Mouse (Mus musculus): Measurements from ENCODE around the gene Cfap74. TPM values are rescaled to one million over a fixed set of nuclear protein-coding genes. Genes with fewer than 3 reads are reported as not detected.

The Cfap74 gene
- polyA plus RNA-seq, 1 experiment from 2014 or later, result 3.8 TPM

- Histone ChIP-seq H3K9me3 (no peaks in the 10 kb centered on the region), H3K4me3 (no peak overlapping the region), H3K27ac (no peak overlapping the region), H3K4me1 (peaks cover 3% of the 10 kb centered on the region; the same call in 1 of the 2 replicates), H3K36me3 (no peaks in the 10 kb centered on the region), H3K27me3 (no peaks in the 10 kb centered on the region), H3K9ac (0 out of 2 replicates have a peak overlapping the region, but pooled peaks have one; percentile 2), H3K4me2 (no peak overlapping the region; the same call in 1 of the 2 replicates)
- 28% methylated on average over 10 of the region's 10 CpGs for WGBS
- ATAC-seq (ENCODE audit: insufficient number of reproducible peaks, insufficient read depth, low FRiP score, low TSS enrichment, low read depth), result no peak
Observed at GRCm38 (mm10) chr4:155451597-155451996, 42.6 kb downstream of the Cfap74 start.

- 82% methylated on average over 5 of the region's 5 CpGs for WGBS
- Histone ChIP-seq H3K27ac (no peak overlapping the region), H3K36me3 (no peaks in the 10 kb centered on the region), H3K9me3 (no peaks in the 10 kb centered on the region), H3K4me1 (no peaks in the 10 kb centered on the region), H3K27me3 (peaks cover 17% of the 10 kb centered on the region), H3K9ac (no peak overlapping the region), H3K4me2 (no peak overlapping the region), H3K4me3 (no peak overlapping the region)
- ATAC-seq (ENCODE audit: insufficient number of reproducible peaks, insufficient read depth, low FRiP score, low TSS enrichment, low read depth), result no peak
Observed at GRCm38 (mm10) chr4:155458575-155458974, 49.6 kb downstream of the Cfap74 start.

GRCm38 (mm10) chr4:155463050-155463449, 54.1 kb downstream of the Cfap74 start:
- ATAC-seq (ENCODE audit: insufficient number of reproducible peaks, insufficient read depth, low FRiP score, low TSS enrichment, low read depth), result no peak
- Histone ChIP-seq H3K27ac (no peak overlapping the region), H3K27me3 (peaks cover 26% of the 10 kb centered on the region), H3K4me3 (no peak overlapping the region), H3K4me2 (no peak overlapping the region), H3K9me3 (no peaks in the 10 kb centered on the region), H3K36me3 (no peaks in the 10 kb centered on the region), H3K9ac (no peak overlapping the region), H3K4me1 (no peaks in the 10 kb centered on the region)
- 82% methylated on average over 13 of the region's 13 CpGs for WGBS

GRCm38 (mm10) chr4:155463611-155464010, 54.6 kb downstream of the Cfap74 start:
- H3K27me3 ChIP-seq, result peaks cover 32% of the 10 kb centered on the region
- 85% methylated on average over 6 of the region's 6 CpGs for WGBS
- no peaks in the 10 kb centered on the region for H3K36me3 ChIP-seq
- H3K4me3 ChIP-seq, result no peak overlapping the region
- no peak overlapping the region for H3K9ac ChIP-seq
- H3K4me2 ChIP-seq, result no peak overlapping the region
- H3K9me3 ChIP-seq, result no peaks in the 10 kb centered on the region
- H3K27ac ChIP-seq, result no peak overlapping the region
- ATAC-seq (ENCODE audit: insufficient number of reproducible peaks, insufficient read depth, low FRiP score, low TSS enrichment, low read depth), result no peak
- no peaks in the 10 kb centered on the region for H3K4me1 ChIP-seq

GRCm38 (mm10) chr4:155464061-155464460, 55.1 kb downstream of the Cfap74 start:
- Histone ChIP-seq H3K4me2 (no peak overlapping the region), H3K9ac (no peak overlapping the region), H3K27ac (no peak overlapping the region), H3K36me3 (no peaks in the 10 kb centered on the region), H3K9me3 (no peaks in the 10 kb centered on the region), H3K4me3 (no peak overlapping the region), H3K27me3 (peaks cover 35% of the 10 kb centered on the region), H3K4me1 (peaks cover 2% of the 10 kb centered on the region; the same call in 1 of the 2 replicates)
- 90% methylated on average over 4 of the region's 4 CpGs for WGBS
- no peak for ATAC-seq (ENCODE audit: insufficient number of reproducible peaks, insufficient read depth, low FRiP score, low TSS enrichment, low read depth)

GRCm38 (mm10) chr4:155465607-155466006, 56.6 kb downstream of the Cfap74 start:
- no peak overlapping the region for H3K4me3 ChIP-seq
- H3K36me3 ChIP-seq, result no peaks in the 10 kb centered on the region
- 78% methylated on average over 6 of the region's 6 CpGs for WGBS
- no peak for ATAC-seq (ENCODE audit: insufficient number of reproducible peaks, insufficient read depth, low FRiP score, low TSS enrichment, low read depth)
- H3K27me3 ChIP-seq, result peaks cover 50% of the 10 kb centered on the region
- no peak overlapping the region for H3K27ac ChIP-seq
- H3K9ac ChIP-seq, result no peak overlapping the region
- no peak overlapping the region for H3K4me2 ChIP-seq
- no peaks in the 10 kb centered on the region for H3K9me3 ChIP-seq
- H3K4me1 ChIP-seq, result peaks cover 5% of the 10 kb centered on the region; the same call in 1 of the 2 replicates

GRCm38 (mm10) chr4:155466080-155466479, 57.1 kb downstream of the Cfap74 start:
- 80% methylated on average over 5 of the region's 5 CpGs for WGBS
- Histone ChIP-seq H3K27me3 (peaks cover 47% of the 10 kb centered on the region), H3K4me2 (no peak overlapping the region), H3K27ac (no peak overlapping the region), H3K36me3 (no peaks in the 10 kb centered on the region), H3K9me3 (no peaks in the 10 kb centered on the region), H3K4me1 (peaks cover 5% of the 10 kb centered on the region; the same call in 1 of the 2 replicates), H3K9ac (no peak overlapping the region), H3K4me3 (no peak overlapping the region)
- no peak for ATAC-seq (ENCODE audit: insufficient number of reproducible peaks, insufficient read depth, low FRiP score, low TSS enrichment, low read depth)

- Histone ChIP-seq H3K9me3 (no peaks in the 10 kb centered on the region), H3K36me3 (no peaks in the 10 kb centered on the region), H3K4me1 (peaks cover 5% of the 10 kb centered on the region; the same call in 1 of the 2 replicates), H3K9ac (no peak overlapping the region), H3K27me3 (peaks cover 43% of the 10 kb centered on the region), H3K4me2 (no peak overlapping the region), H3K4me3 (no peak overlapping the region), H3K27ac (no peak overlapping the region)
- 80% methylated on average over 13 of the region's 13 CpGs for WGBS
- no peak for ATAC-seq (ENCODE audit: insufficient number of reproducible peaks, insufficient read depth, low FRiP score, low TSS enrichment, low read depth)
Observed at GRCm38 (mm10) chr4:155467237-155468010, 58.4 kb downstream of the Cfap74 start.

GRCm38 (mm10) chr4:155468952-155469351, 60.0 kb downstream of the Cfap74 start, which contains the start of gene Tmem52:
Gene Tmem52 (plus strand): TSS chr4:155469114.
- H3K27ac ChIP-seq, result no peak within 1 kb of the TSS
- H3K27me3 ChIP-seq, result peaks cover 37% of the 10 kb centered on the region
- 10% methylated on average over 21 of the region's 21 CpGs for WGBS
- H3K4me2 ChIP-seq, result peak within 1 kb of the TSS; percentile 59
- peak within 1 kb of the TSS; percentile 30 for H3K4me3 ChIP-seq
- H3K9me3 ChIP-seq, result no peaks in the 10 kb centered on the region
- H3K4me1 ChIP-seq, result peaks cover 10% of the 10 kb centered on the region; the same call in 1 of the 2 replicates
- no peaks in the 10 kb centered on the region for H3K36me3 ChIP-seq
- 0 out of 2 replicates have a peak within 1 kb of the TSS, but pooled peaks have one; percentile 44 for H3K9ac ChIP-seq
- ATAC-seq (ENCODE audit: insufficient number of reproducible peaks, insufficient read depth, low FRiP score, low TSS enrichment, low read depth), result no peak; the same call in 1 of the 2 replicates

- no peak overlapping the region for H3K4me3 ChIP-seq
Observed at GRCm38 (mm10) chr4:155469590-155470262, 60.7 kb downstream of the Cfap74 start.

GRCm38 (mm10) chr4:155470263-155470953, 61.4 kb downstream of the Cfap74 start:
- H3K4me3 ChIP-seq, result no peak overlapping the region
- no peaks in the 10 kb centered on the region for H3K9me3 ChIP-seq
- H3K36me3 ChIP-seq, result no peaks in the 10 kb centered on the region
- peaks cover 37% of the 10 kb centered on the region for H3K27me3 ChIP-seq
- no peak overlapping the region for H3K4me2 ChIP-seq
- 86% methylated on average over 16 of the region's 16 CpGs for WGBS
- no peak overlapping the region for H3K27ac ChIP-seq
- peaks cover 10% of the 10 kb centered on the region; the same call in 1 of the 2 replicates for H3K4me1 ChIP-seq
- ATAC-seq (ENCODE audit: insufficient number of reproducible peaks, insufficient read depth, low FRiP score, low TSS enrichment, low read depth), result no peak
- no peak overlapping the region for H3K9ac ChIP-seq

More at GRCm38 (mm10) chr4:155469590-155470262, 60.7 kb downstream of the Cfap74 start:
- H3K9me3 ChIP-seq, result no peaks in the 10 kb centered on the region
- H3K27ac ChIP-seq, result no peak overlapping the region
- H3K27me3 ChIP-seq, result peaks cover 37% of the 10 kb centered on the region
- H3K4me2 ChIP-seq, result peak overlapping the region; percentile 59; the same call in 1 of the 2 replicates
- no peaks in the 10 kb centered on the region for H3K36me3 ChIP-seq
- no peak for ATAC-seq (ENCODE audit: insufficient number of reproducible peaks, insufficient read depth, low FRiP score, low TSS enrichment, low read depth)
- peaks cover 10% of the 10 kb centered on the region; the same call in 1 of the 2 replicates for H3K4me1 ChIP-seq
- no peak overlapping the region for H3K9ac ChIP-seq
- 79% methylated on average over 18 of the region's 18 CpGs for WGBS

Data from embryonic facial prominence, embryonic 13.5 days (tissue).